Mouse (Mus musculus) intestine, embryonic 16.5 days (tissue): ENCODE measurements around the gene Cfap300. TPM values are rescaled to one million over a fixed set of nuclear protein-coding genes. Genes with fewer than 3 reads are reported as not detected.

Experiments used
- ATAC-seq: fragments of 200-750 bp; cut with Nextera tagmentation; 2 replicates; pipeline ENCODE4 v1.8.0; 2017; ENCODE audit warnings: moderate TSS enrichment, moderate library complexity
- H3K27ac ChIP-seq: fragments of 300-500 bp; sonication (generic); 2 replicates; pipeline ENCODE4 v1.5.1; 2014; ENCODE audit warnings: mild to moderate bottlenecking, low read length
- H3K27me3 ChIP-seq: fragments of 300-500 bp; sonication (generic); replicated peaks from 2 replicates; pipeline ENCODE4 v1.6.1; 2014; ENCODE audit warnings: low read length, control low read depth, mixed read lengths; ENCODE audit not compliant: control insufficient read depth, insufficient read depth
- H3K36me3 ChIP-seq: fragments of 300-500 bp; sonication (generic); 2 replicates; pipeline ENCODE4 v1.6.1; 2014; ENCODE audit warnings: low read length, control low read depth; ENCODE audit not compliant: control insufficient read depth, insufficient read depth
- H3K4me1 ChIP-seq: fragments of 300-500 bp; sonication (generic); 2 replicates; pipeline ENCODE4 v1.6.1; 2014; ENCODE audit warnings: low read length, control low read depth, mixed read lengths; ENCODE audit not compliant: control insufficient read depth, insufficient read depth
- H3K4me2 ChIP-seq: fragments of 300-500 bp; sonication (generic); 2 replicates; pipeline ENCODE4 v1.6.1; 2014; ENCODE audit warnings: low read depth, low read length, control low read depth
- H3K4me3 ChIP-seq: fragments of 300-500 bp; sonication (generic); 2 replicates; pipeline ENCODE4 v1.5.1; 2014; ENCODE audit warnings: mild to moderate bottlenecking, low read length
- H3K9ac ChIP-seq: fragments of 300-500 bp; sonication (generic); 2 replicates; pipeline ENCODE4 v1.6.1; 2014; ENCODE audit warnings: low read depth, low read length
- H3K9me3 ChIP-seq: fragments of 300-500 bp; sonication (generic); 2 replicates; pipeline ENCODE4 v1.6.1; 2016; ENCODE audit warnings: low read length, control low read depth; ENCODE audit not compliant: control insufficient read depth
- WGBS: fragments of 180-500 bp; shearing (Covaris S2); extraction: QIAGEN DNeasy Blood & Tissue Kit; methylation state at CpG from one replicate; pipeline ENCODE4 v1.1.7; 2014; 5-methylcytosine and 5-hydroxymethylcytosine counted together
- polyA plus RNA-seq: library from polyadenylated mRNA; unstranded; fragments of >200 nt; fragmentation: Nextera tagmentation; extraction: Ambion mirVana; gene quantifications from 2 replicates; pipeline ENCODE4 v1.2.1, GENCODE M21; 2015

Cfap300 gene
- polyA plus RNA-seq, 1 experiment from 2014 or later: 7.7 TPM

DNA sequence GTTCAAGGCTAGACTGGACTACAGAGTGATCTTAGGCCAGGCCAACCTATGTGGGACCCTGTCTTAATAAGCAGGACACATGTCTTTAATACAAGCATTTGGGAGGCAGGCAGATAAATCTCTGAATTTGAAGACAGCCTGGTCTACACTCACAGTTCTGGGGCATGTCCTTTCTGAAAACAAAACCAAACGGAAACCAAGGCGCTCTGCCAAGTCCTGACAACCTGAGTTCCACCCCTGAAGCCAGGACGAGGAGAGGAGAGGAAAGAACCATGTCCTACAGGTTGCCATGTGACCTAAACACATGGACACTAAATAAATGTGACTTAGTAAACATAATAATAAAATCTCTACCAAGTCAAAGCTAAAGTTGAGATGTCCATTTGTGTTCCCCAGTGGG is 50.0 kb downstream of the Cfap300 start:
- no peak for ATAC-seq
- Histone ChIP-seq H3K27ac (no peak overlapping the region), H3K4me1 (no peaks in the 10 kb centered on the region), H3K9me3 (no peaks in the 10 kb centered on the region), H3K9ac (no peak overlapping the region), H3K36me3 (no peaks in the 10 kb centered on the region), H3K4me2 (no peak overlapping the region), H3K27me3 (no peaks in the 10 kb centered on the region), H3K4me3 (no peak overlapping the region)
- WGBS: 67% methylated on average over 3 of the region's 3 CpGs

DNA sequence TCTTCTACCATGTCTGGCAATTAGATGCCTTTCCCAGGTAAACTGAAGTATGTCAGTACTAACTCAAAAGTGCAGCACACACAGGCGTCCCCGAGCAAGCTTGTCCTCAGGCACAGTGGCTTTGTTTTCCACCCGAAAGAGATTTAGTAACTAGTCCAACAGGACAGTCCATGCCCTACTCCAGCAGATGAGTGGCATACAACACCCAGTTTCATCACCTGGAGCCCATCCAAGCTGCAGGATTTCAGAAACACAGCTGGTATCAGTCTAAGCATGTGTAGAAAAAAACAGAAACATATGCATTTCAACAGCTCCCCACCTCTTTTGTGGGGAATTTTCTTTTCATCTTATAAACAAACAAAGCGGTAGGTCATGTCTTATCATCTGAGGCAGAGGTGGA is 51.7 kb downstream of the Cfap300 start:
- Histone ChIP-seq H3K4me2 (no peak overlapping the region), H3K27ac (no peak overlapping the region), H3K4me3 (no peak overlapping the region), H3K36me3 (no peaks in the 10 kb centered on the region), H3K27me3 (no peaks in the 10 kb centered on the region), H3K9me3 (no peaks in the 10 kb centered on the region), H3K9ac (no peak overlapping the region), H3K4me1 (no peaks in the 10 kb centered on the region)
- 80% methylated on average over 4 of the region's 4 CpGs for WGBS
- no peak for ATAC-seq

DNA sequence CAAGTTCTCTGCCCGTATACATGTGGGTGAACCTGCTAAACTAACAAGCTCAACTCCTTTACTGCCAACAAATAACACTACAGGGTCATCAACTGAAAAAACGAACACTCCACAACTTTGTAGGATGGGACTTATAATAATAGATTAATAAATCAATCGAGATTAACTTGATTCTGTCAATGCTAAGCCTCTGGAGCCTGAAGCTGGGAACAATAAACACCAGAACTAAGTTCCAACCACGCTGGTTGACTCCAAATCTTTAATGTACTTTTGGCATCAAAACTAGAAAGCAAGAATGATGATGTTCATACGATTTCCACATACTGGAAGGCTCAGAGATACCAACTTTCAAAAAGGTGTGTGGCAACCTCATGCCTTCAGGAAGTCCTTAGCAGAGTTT is 55.5 kb downstream of the Cfap300 start:
- Histone ChIP-seq H3K4me2 (no peak overlapping the region), H3K36me3 (no peaks in the 10 kb centered on the region)
- 81% methylated on average over 5 of the region's 5 CpGs for WGBS

DNA sequence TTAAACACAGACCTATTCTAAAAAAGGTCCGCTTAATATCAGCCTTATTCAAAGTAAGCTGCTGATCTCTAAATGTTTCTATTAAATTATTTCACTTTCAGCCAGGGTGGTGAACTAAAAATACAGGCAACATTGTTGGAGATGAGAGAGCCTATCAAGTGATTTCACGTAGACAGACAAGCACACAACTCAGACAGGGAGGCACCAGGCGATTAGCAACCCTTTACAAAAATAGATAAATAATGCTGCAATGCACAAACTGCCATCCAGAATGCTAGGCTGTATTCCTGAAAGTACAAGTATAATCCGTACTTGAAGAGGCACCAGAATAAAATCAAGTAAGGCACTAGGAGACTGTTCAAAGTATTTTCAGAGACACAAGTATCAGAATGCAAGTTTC is 58.3 kb downstream of the Cfap300 start:
- no peaks in the 10 kb centered on the region for H3K9me3 ChIP-seq
- H3K27me3 ChIP-seq: no peaks in the 10 kb centered on the region
- 72% methylated on average over 4 of the region's 4 CpGs for WGBS
- H3K36me3 ChIP-seq: no peaks in the 10 kb centered on the region
- no peaks in the 10 kb centered on the region for H3K4me1 ChIP-seq
- no peak overlapping the region for H3K9ac ChIP-seq
- H3K4me3 ChIP-seq: no peak overlapping the region
- no peak overlapping the region for H3K27ac ChIP-seq
- no peak overlapping the region for H3K4me2 ChIP-seq
- ATAC-seq: no peak

More for the DNA sequence above, 55.5 kb downstream of the Cfap300 start:
- no peak overlapping the region for H3K9ac ChIP-seq
- ATAC-seq: no peak
- no peaks in the 10 kb centered on the region for H3K9me3 ChIP-seq
- no peaks in the 10 kb centered on the region for H3K4me1 ChIP-seq
- no peaks in the 10 kb centered on the region for H3K27me3 ChIP-seq
- no peak overlapping the region for H3K27ac ChIP-seq
- H3K4me3 ChIP-seq: no peak overlapping the region

DNA sequence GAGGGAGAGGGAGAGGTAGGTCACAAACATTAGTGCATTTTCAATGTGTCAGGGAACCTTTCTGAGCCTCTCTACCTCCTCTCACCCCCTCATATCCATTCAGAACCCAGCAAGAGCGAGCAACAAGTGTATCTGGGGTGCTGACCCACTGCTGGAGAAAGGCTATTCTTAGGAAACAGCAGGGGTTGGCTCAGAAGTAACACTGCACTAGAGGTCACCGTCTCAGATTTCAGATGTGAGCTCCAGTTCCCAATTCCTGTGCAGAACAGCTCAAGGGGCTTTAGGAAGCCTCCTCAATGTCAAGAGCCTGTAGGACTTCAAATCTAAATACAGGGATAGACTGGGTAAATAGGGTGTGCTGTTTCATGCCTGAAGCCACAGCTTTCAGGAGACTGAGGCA is 59.0 kb downstream of the Cfap300 start:
- Histone ChIP-seq H3K27ac (no peak overlapping the region), H3K36me3 (no peaks in the 10 kb centered on the region), H3K4me1 (no peaks in the 10 kb centered on the region), H3K9ac (no peak overlapping the region), H3K9me3 (no peaks in the 10 kb centered on the region), H3K27me3 (no peaks in the 10 kb centered on the region), H3K4me2 (no peak overlapping the region), H3K4me3 (no peak overlapping the region)
- WGBS: 55% methylated on average over 2 of the region's 2 CpGs
- no peak for ATAC-seq

DNA sequence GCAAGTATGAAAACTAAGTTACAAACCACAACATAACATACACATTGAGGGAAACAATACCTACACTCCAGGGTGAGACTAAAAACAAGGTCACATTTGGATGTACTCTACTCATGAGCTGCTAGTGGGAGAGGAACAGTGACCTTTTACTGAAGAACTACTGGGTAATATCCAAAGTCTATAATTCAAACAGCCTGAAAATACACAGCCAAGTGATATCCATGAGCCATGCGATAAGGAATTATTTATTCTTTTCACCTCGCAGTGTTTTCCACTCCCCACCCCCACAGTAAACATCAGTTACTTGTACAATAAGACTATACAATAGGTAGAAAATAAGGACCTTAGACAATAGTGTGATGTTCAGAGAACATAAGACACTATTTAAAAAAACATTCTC is 62.5 kb downstream of the Cfap300 start:
- Histone ChIP-seq H3K4me3 (no peak overlapping the region), H3K9ac (no peak overlapping the region), H3K4me1 (0 out of 2 replicates have a peak, but pooled peaks cover 2% of the 10 kb centered on the region), H3K27me3 (no peaks in the 10 kb centered on the region), H3K4me2 (no peak overlapping the region), H3K9me3 (no peaks in the 10 kb centered on the region), H3K27ac (no peak overlapping the region), H3K36me3 (no peaks in the 10 kb centered on the region)
- ATAC-seq: no peak
- WGBS: 69% methylated on average over 2 of the region's 2 CpGs

DNA sequence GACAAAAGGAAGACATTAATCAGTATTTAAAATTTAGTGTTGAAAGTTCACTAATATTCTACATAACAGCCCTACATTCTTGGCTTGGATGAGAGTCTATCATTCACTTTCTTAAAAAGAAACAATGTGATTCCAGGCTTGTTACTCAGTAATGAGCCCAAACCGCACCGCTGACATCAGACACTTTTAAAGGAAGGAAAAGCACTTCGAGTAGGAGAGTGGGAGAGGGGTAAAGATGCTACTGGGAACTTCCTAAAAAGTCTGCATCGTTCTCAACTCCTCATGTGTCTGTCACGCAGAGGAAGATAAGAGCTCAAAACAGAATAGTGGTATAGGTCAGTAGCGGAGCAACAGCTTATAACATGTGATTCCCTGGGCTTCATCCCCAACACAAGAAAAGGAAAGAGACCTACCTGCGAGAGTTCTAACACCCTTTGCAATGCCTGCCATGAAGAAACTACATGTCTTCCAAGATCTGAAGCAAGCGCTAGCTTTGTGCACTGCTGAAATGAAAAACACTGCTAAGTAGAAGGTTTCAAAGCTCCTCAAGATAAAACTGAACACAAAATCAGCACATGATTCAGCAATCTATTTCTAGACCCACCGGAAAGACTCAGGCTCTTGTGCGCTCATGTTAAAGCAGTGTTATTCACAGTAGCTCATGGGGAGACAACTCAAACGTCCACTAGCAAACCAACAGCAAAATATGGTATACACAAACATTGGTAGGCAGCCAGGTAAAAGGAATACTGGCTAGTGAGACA is 63.3 kb downstream of the Cfap300 start:
- 0 out of 2 replicates have a peak, but pooled peaks cover 2% of the 10 kb centered on the region for H3K4me1 ChIP-seq
- no peaks in the 10 kb centered on the region for H3K9me3 ChIP-seq
- H3K36me3 ChIP-seq: no peaks in the 10 kb centered on the region
- no peak overlapping the region for H3K27ac ChIP-seq
- 84% methylated on average over 11 of the region's 11 CpGs for WGBS
- no peak overlapping the region for H3K4me3 ChIP-seq
- H3K4me2 ChIP-seq: no peak overlapping the region
- H3K27me3 ChIP-seq: no peaks in the 10 kb centered on the region
- ATAC-seq: no peak
- no peak overlapping the region for H3K9ac ChIP-seq

DNA sequence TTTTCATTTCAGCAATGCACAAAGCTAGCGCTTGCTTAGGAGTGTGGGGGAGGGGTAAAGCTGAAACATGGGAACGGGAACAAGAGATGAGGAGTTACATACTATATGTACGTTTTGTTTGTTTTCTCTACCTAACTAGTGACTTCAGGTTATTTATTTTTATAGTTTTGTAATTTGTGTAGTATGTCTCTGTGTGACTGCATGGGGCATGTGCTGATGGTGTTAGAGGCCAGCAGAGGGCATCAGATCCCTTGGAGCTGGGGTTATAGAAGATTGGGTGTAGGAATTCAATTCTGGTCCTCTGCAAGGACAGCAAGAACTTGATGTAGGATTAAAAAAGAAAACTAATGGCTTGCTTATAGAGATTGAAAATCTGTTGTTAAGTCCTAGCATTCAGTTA is 64.1 kb downstream of the Cfap300 start:
- H3K4me2 ChIP-seq: no peak overlapping the region
- H3K27ac ChIP-seq: no peak overlapping the region
- no peak overlapping the region for H3K4me3 ChIP-seq
- H3K9me3 ChIP-seq: no peaks in the 10 kb centered on the region
- H3K36me3 ChIP-seq: peaks cover 3% of the 10 kb centered on the region
- 0 out of 2 replicates have a peak, but pooled peaks cover 4% of the 10 kb centered on the region for H3K4me1 ChIP-seq
- 84% methylated on average over 3 of the region's 3 CpGs for WGBS
- H3K9ac ChIP-seq: no peak overlapping the region
- no peaks in the 10 kb centered on the region for H3K27me3 ChIP-seq
- no peak for ATAC-seq

DNA sequence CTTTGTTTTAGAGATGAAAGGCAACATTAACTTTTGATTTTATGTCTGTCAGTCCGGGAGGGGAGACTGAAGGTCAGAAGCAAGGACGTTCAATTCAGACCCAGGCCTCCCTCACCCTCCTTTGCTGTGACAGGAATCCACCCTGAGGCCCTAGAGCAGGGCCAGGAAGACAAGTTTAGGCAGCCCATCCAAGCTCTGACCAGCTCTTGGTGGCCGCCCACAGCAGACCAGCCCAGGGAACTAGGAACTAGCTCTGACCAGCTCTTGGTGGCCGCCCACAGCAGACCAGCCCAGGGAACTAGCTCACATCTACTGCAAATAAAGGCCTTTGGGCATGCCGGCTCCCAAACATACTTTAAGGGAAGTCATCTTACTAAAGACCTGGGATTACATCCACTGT is 65.0 kb downstream of the Cfap300 start:
- H3K4me2 ChIP-seq: no peak overlapping the region

DNA sequence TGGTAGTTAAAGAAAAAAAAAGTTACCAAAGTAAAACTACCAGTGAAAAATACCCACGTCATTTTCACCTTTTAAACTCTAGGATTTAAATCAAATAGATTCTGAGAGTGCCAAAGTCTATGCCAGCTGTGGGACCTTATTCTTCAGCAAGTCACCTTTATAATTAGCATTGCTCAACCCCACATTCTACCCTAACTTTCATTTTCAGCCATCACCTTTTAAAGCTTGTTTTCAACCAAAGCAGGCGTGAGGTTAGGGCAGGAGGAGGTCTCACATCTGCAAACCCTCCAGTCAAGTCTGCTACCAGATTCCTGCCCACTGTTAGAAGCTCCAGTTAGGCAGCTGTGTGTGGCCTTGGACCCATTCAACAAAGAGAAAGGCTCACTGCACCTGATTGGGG is 70.6 kb downstream of the Cfap300 start:
- WGBS: 65% methylated on average over 2 of the region's 2 CpGs
- ATAC-seq: no peak
- peaks cover 9% of the 10 kb centered on the region for H3K36me3 ChIP-seq

More for the DNA sequence above, 65.0 kb downstream of the Cfap300 start:
- H3K9me3 ChIP-seq: no peaks in the 10 kb centered on the region
- 77% methylated on average over 5 of the region's 5 CpGs for WGBS
- no peak overlapping the region for H3K9ac ChIP-seq
- 0 out of 2 replicates have a peak, but pooled peaks cover 5% of the 10 kb centered on the region for H3K4me1 ChIP-seq
- no peak for ATAC-seq
- no peak overlapping the region for H3K4me3 ChIP-seq
- H3K27ac ChIP-seq: no peak overlapping the region
- H3K36me3 ChIP-seq: peaks cover 9% of the 10 kb centered on the region
- H3K27me3 ChIP-seq: no peaks in the 10 kb centered on the region

More for the DNA sequence above, 70.6 kb downstream of the Cfap300 start:
- no peak overlapping the region for H3K9ac ChIP-seq
- no peaks in the 10 kb centered on the region for H3K27me3 ChIP-seq
- H3K4me2 ChIP-seq: no peak overlapping the region
- peaks cover 16% of the 10 kb centered on the region for H3K4me1 ChIP-seq
- H3K27ac ChIP-seq: no peak overlapping the region
- H3K4me3 ChIP-seq: no peak overlapping the region
- no peaks in the 10 kb centered on the region for H3K9me3 ChIP-seq
